Mouse (Mus musculus): ENCODE data around the gene Kcng4. TPM values are rescaled to one million over a fixed set of nuclear protein-coding genes. Genes with fewer than 3 reads are reported as not detected.

Gene Kcng4
- polyA plus RNA-seq, 1 experiment from 2014 or later: 0.55 TPM

DNA sequence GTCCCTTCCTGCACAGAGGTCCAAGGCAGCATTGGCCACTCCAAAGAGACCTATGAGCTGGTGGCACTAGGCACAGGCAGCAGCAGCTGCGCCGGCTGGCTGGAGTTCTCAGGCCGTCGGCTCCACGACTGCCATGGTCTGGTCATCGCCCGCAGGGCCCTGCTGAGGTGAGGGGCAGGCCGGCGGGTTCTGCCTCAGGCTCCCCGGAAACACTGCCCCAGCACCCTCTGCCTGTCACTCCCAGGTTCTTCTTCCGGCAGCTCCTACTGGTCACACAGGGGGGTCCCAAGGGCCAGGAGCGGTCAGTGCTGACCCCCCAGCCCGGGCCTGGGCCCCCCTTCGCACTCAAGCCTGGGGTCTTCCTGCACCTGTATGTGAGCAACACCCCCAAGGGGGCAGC, 20.4 kb downstream of the Kcng4 start:
- Histone ChIP-seq H3K27ac (replicated peaks; ENCODE audit: low read depth, low read length) (no peak overlapping the region), H3K27me3 (ENCODE audit: control insufficient read depth, insufficient read depth, low read length) (no peaks in the 10 kb centered on the region), H3K4me3 (replicated peaks; ENCODE audit: low read depth, low read length) (no peak overlapping the region), H3K9me3 (ENCODE audit: control insufficient read depth, low read length) (no peaks in the 10 kb centered on the region), H3K9ac (replicated peaks; ENCODE audit: low read length) (no peak overlapping the region), H3K4me2 (ENCODE audit: low read length) (no peak overlapping the region), H3K36me3 (ENCODE audit: control insufficient read depth, insufficient read depth, low read length) (no peaks in the 10 kb centered on the region), H3K4me1 (ENCODE audit: control insufficient read depth, insufficient read depth, low read length) (no peaks in the 10 kb centered on the region)
- ATAC-seq (ENCODE audit: low FRiP score, low TSS enrichment) (no peak), DNase-seq (no peak)
- WGBS: 73% methylated on average over 14 of the region's 14 CpGs

DNA sequence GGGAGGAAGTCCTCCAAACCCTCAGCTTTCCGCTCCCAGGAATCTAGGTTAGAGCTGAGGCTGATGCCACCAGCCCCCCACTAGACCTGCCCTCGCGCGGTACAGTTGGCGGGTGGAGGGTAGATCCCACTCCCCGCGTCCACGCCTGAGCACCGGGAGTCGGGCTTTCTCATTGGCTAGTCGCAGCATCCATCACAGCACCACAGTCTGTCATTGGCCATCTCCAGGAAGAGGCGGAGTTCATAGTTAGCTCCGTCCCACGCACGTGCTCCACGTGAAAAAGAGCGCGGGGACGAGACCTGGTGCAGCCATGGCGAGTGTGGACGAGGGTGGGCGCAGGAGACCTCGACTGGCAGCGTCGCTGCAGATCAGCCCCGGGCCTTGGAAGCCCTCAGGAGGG, 23.0 kb downstream of the Kcng4 start, which contains the start of gene Adad2:
Gene Adad2 (plus strand): TSS at position 277 of the 400 bp plus-strand sequence.
- H3K36me3 ChIP-seq (ENCODE audit: control insufficient read depth, insufficient read depth, low read length): no peaks in the 10 kb centered on the region
- no peak within 1 kb of the TSS for H3K27ac ChIP-seq (replicated peaks; ENCODE audit: low read depth, low read length)
- DNase-seq: no peak
- H3K4me1 ChIP-seq (ENCODE audit: control insufficient read depth, insufficient read depth, low read length): no peaks in the 10 kb centered on the region
- WGBS: 85% methylated on average over 26 of the region's 26 CpGs
- no peaks in the 10 kb centered on the region for H3K27me3 ChIP-seq (ENCODE audit: control insufficient read depth, insufficient read depth, low read length)
- H3K9ac ChIP-seq (replicated peaks; ENCODE audit: low read length): no peak within 1 kb of the TSS
- H3K9me3 ChIP-seq (ENCODE audit: control insufficient read depth, low read length): no peaks in the 10 kb centered on the region
- no peak for ATAC-seq (ENCODE audit: low FRiP score, low TSS enrichment)
- H3K4me3 ChIP-seq (replicated peaks; ENCODE audit: low read depth, low read length): no peak within 1 kb of the TSS
- no peak within 1 kb of the TSS for H3K4me2 ChIP-seq (ENCODE audit: low read length)

DNA sequence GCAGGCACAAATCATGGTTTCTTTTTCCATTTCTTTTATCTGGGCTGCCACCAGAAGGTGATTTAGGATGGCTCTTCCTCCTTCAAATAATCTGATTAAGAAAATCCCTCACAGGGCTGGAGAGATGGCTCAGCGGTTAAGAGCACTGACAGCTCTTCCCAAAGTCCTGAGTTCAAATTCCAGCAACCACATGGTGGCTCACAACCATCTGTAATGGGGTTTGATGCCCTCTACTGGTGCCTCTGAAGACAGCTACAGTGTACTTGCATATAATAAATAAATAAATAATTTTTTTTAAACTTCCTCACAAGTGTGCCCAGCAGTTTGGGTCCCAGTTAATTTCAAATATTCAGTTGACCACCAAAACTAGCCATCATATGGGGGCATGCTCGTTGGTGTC, 29.3 kb downstream of the Kcng4 start:
- H3K4me1 ChIP-seq (ENCODE audit: control insufficient read depth, insufficient read depth, low read length): peaks cover 9% of the 10 kb centered on the region
- H3K9me3 ChIP-seq (ENCODE audit: control insufficient read depth, low read length): no peaks in the 10 kb centered on the region
- H3K9ac ChIP-seq (replicated peaks; ENCODE audit: low read length): no peak overlapping the region
- H3K27me3 ChIP-seq (ENCODE audit: control insufficient read depth, insufficient read depth, low read length): no peaks in the 10 kb centered on the region
- DNase-seq: peak; percentile 9
- H3K27ac ChIP-seq (replicated peaks; ENCODE audit: low read depth, low read length): no peak overlapping the region
- H3K4me2 ChIP-seq (ENCODE audit: low read length): no peak overlapping the region
- H3K4me3 ChIP-seq (replicated peaks; ENCODE audit: low read depth, low read length): no peak overlapping the region
- peaks cover 15% of the 10 kb centered on the region for H3K36me3 ChIP-seq (ENCODE audit: control insufficient read depth, insufficient read depth, low read length)
- ATAC-seq (ENCODE audit: low FRiP score, low TSS enrichment): no peak
- 86% methylated on average over 2 of the region's 2 CpGs for WGBS

DNA sequence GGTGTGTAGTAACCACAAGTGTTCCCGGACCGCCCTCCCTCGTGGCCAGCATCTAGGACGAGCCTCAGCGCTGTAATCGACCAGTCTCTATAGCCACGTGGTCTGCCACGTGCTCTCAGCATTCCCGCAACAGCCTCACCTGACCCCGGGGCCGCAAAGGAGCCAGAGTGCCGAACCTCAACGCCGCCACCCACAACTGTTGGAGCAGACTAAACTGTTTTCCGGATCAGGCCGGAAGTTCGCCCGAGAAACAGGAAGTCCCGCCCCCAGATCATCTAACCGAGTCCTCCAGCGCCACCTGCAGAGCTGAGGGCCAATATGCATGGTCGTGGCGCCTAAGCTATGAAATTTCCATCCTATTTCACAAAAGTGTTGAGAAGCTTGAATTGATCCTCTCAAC, 30.5 kb downstream of the Kcng4 start, which contains the start of gene Taf1c:
Gene Taf1c (minus strand): TSS at position 227 of the 400 bp plus-strand sequence.
- Histone ChIP-seq H3K4me3 (replicated peaks; ENCODE audit: low read depth, low read length) (peak within 1 kb of the TSS; percentile 75), H3K27me3 (ENCODE audit: control insufficient read depth, insufficient read depth, low read length) (no peaks in the 10 kb centered on the region), H3K9me3 (ENCODE audit: control insufficient read depth, low read length) (no peaks in the 10 kb centered on the region), H3K36me3 (ENCODE audit: control insufficient read depth, insufficient read depth, low read length) (peaks cover 28% of the 10 kb centered on the region), H3K4me1 (ENCODE audit: control insufficient read depth, insufficient read depth, low read length) (peaks cover 9% of the 10 kb centered on the region), H3K9ac (replicated peaks; ENCODE audit: low read length) (peak within 1 kb of the TSS; percentile 76), H3K4me2 (ENCODE audit: low read length) (peak within 1 kb of the TSS; percentile 89), H3K27ac (replicated peaks; ENCODE audit: low read depth, low read length) (0 out of 2 replicates have a peak within 1 kb of the TSS, but pooled peaks have one; percentile 41)
- ATAC-seq (ENCODE audit: low FRiP score, low TSS enrichment) (peak; percentile 72; the same call in 1 of the 2 replicates), DNase-seq (peak; percentile 98)
- WGBS: under 1% methylated on average over 23 of the region's 23 CpGs

DNA sequence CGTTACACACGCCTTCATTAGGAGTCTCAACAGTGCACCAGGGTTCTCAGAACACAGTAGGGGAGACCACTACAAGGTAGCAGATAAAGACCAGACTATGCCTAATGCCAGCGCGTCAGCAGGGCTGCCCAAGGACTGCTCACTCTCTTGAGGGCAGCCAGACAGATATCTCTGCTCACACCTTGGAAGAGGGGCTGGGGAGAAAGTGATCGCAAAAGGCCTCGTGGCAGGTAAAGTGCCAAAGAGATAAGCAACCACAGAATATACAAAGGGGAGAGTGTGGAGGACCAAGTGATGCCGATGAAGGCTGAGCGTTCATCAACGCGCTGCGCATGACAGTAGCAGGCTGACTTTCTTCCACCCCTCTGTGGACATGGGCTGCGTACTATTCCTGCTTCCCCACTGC, 31.1 kb downstream of the Kcng4 start:
- peak overlapping the region; percentile 89 for H3K4me2 ChIP-seq (ENCODE audit: low read length)
- no peaks in the 10 kb centered on the region for H3K27me3 ChIP-seq (ENCODE audit: control insufficient read depth, insufficient read depth, low read length)
- peak overlapping the region; percentile 76 for H3K9ac ChIP-seq (replicated peaks; ENCODE audit: low read length)
- DNase-seq (no peak), ATAC-seq (ENCODE audit: low FRiP score, low TSS enrichment) (no peak)
- peaks cover 34% of the 10 kb centered on the region for H3K36me3 ChIP-seq (ENCODE audit: control insufficient read depth, insufficient read depth, low read length)
- no peak overlapping the region for H3K27ac ChIP-seq (replicated peaks; ENCODE audit: low read depth, low read length)
- WGBS: 46% methylated on average over 12 of the region's 12 CpGs
- H3K9me3 ChIP-seq (ENCODE audit: control insufficient read depth, low read length): no peaks in the 10 kb centered on the region
- peak overlapping the region; percentile 75 for H3K4me3 ChIP-seq (replicated peaks; ENCODE audit: low read depth, low read length)
- H3K4me1 ChIP-seq (ENCODE audit: control insufficient read depth, insufficient read depth, low read length): peaks cover 9% of the 10 kb centered on the region

DNA sequence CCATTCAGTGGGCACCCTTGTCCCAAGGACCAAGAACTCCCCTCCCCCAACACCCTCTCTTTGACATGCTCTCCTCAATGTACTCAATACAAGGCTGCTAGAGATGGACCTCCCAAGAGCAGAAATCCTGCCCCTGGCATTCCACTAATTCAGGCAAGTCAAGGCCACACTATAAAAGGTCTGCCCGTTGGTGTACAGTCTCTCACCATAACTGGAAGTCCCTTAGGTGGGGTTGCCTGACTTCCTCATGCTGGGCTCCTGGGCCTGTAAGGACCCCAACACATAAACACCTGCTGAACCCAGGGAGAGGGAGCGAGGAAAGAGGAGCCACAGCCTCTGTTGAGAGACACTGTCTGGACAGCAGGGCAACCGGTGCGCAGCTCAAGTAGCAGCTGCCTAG, 31.7 kb downstream of the Kcng4 start:
- Histone ChIP-seq H3K4me2 (ENCODE audit: low read length) (peak overlapping the region; percentile 89), H3K27ac (replicated peaks; ENCODE audit: low read depth, low read length) (no peak overlapping the region), H3K9ac (replicated peaks; ENCODE audit: low read length) (peak overlapping the region; percentile 76), H3K9me3 (ENCODE audit: control insufficient read depth, low read length) (no peaks in the 10 kb centered on the region), H3K4me1 (ENCODE audit: control insufficient read depth, insufficient read depth, low read length) (peaks cover 9% of the 10 kb centered on the region), H3K27me3 (ENCODE audit: control insufficient read depth, insufficient read depth, low read length) (no peaks in the 10 kb centered on the region), H3K4me3 (replicated peaks; ENCODE audit: low read depth, low read length) (peak overlapping the region; percentile 75; the same call in 1 of the 2 replicates), H3K36me3 (ENCODE audit: control insufficient read depth, insufficient read depth, low read length) (peaks cover 40% of the 10 kb centered on the region)
- ATAC-seq (ENCODE audit: low FRiP score, low TSS enrichment) (no peak), DNase-seq (no peak)
- 92% methylated on average over 4 of the region's 4 CpGs for WGBS

DNA sequence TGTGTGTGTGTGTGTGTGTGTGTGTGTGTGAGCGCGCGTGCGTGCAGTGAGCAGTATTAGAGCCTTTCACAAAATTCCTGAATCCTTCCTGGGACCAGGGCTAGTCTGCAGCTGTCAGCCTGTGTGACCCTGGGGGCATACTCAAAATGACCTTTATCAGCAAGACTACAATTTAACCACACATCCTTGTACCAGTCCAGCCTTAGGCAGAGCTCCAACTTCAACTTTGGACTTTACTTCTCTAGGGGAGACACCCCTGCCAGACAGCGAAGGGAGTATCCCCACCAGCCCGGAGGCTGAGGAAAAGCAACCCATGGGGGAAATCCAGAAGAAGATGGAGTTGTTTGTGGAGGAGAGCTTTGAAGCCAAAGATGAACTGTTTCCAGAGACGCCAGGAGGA, 44.0 kb downstream of the Kcng4 start:
- H3K27ac ChIP-seq (replicated peaks; ENCODE audit: low read depth, low read length): no peak overlapping the region
- no peaks in the 10 kb centered on the region for H3K27me3 ChIP-seq (ENCODE audit: control insufficient read depth, insufficient read depth, low read length)
- H3K4me2 ChIP-seq (ENCODE audit: low read length): no peak overlapping the region
- H3K36me3 ChIP-seq (ENCODE audit: control insufficient read depth, insufficient read depth, low read length): peaks cover 6% of the 10 kb centered on the region; the same call in 1 of the 2 replicates
- H3K4me1 ChIP-seq (ENCODE audit: control insufficient read depth, insufficient read depth, low read length): no peaks in the 10 kb centered on the region
- ATAC-seq (ENCODE audit: low FRiP score, low TSS enrichment): no peak
- WGBS: 89% methylated on average over 7 of the region's 7 CpGs
- H3K4me3 ChIP-seq (replicated peaks; ENCODE audit: low read depth, low read length): no peak overlapping the region
- H3K9ac ChIP-seq (replicated peaks; ENCODE audit: low read length): no peak overlapping the region
- H3K9me3 ChIP-seq (ENCODE audit: control insufficient read depth, low read length): no peaks in the 10 kb centered on the region
- no peak for DNase-seq

DNA sequence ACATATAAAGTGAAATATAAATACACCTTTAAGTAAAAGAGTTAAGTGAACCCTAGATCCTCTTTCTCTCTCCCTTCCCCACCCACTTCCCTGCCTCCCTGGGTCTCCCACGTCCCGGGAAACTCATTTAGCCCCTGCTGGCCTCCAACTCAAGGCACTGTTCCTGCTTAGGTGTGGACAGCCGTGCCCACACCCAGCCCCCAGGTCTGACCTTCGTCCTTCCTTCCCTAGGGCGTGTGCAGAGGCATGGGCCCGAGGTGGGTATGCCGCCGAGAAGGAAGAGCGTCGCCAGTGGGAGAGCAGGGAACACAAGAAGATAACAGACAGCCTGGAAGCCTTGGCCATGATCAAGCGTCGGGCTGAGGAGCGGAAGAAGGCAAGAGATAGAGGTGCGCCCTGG, 45.1 kb downstream of the Kcng4 start:
- ATAC-seq (ENCODE audit: low FRiP score, low TSS enrichment) (no peak), DNase-seq (no peak)
- no peaks in the 10 kb centered on the region for H3K9me3 ChIP-seq (ENCODE audit: control insufficient read depth, low read length)
- H3K4me3 ChIP-seq (replicated peaks; ENCODE audit: low read depth, low read length): no peak overlapping the region
- no peak overlapping the region for H3K27ac ChIP-seq (replicated peaks; ENCODE audit: low read depth, low read length)
- no peak overlapping the region for H3K9ac ChIP-seq (replicated peaks; ENCODE audit: low read length)
- no peaks in the 10 kb centered on the region for H3K36me3 ChIP-seq (ENCODE audit: control insufficient read depth, insufficient read depth, low read length)
- WGBS: 87% methylated on average over 14 of the region's 14 CpGs
- H3K27me3 ChIP-seq (ENCODE audit: control insufficient read depth, insufficient read depth, low read length): no peaks in the 10 kb centered on the region
- H3K4me1 ChIP-seq (ENCODE audit: control insufficient read depth, insufficient read depth, low read length): no peaks in the 10 kb centered on the region
- no peak overlapping the region for H3K4me2 ChIP-seq (ENCODE audit: low read length)

DNA sequence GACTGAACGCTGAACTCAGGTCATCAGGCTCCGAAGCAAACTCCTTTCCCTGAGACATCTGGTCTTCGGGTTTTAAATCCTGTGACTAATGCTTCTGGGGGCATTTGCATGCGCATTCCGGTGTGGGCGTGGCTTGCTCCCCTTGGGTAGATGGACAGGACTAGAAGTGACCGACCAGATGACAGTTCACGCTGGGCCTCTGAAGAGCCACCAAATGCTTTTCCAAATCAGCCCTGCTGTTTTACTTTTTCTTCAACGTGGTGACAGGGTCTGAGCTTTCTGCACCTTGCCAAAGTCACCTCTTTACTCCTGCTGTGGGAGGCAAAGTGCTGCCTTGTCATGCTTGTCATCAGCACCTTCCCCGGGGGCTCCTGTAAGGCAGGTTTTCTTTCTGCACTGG, 46.6 kb downstream of the Kcng4 start:
- H3K36me3 ChIP-seq (ENCODE audit: control insufficient read depth, insufficient read depth, low read length): no peaks in the 10 kb centered on the region
- H3K27me3 ChIP-seq (ENCODE audit: control insufficient read depth, insufficient read depth, low read length): no peaks in the 10 kb centered on the region
- no peaks in the 10 kb centered on the region for H3K4me1 ChIP-seq (ENCODE audit: control insufficient read depth, insufficient read depth, low read length)
- no peaks in the 10 kb centered on the region for H3K9me3 ChIP-seq (ENCODE audit: control insufficient read depth, low read length)
- no peak overlapping the region for H3K27ac ChIP-seq (replicated peaks; ENCODE audit: low read depth, low read length)
- 15% methylated on average over 10 of the region's 10 CpGs for WGBS
- peak; percentile 25 for DNase-seq
- H3K4me3 ChIP-seq (replicated peaks; ENCODE audit: low read depth, low read length): no peak overlapping the region
- no peak overlapping the region for H3K4me2 ChIP-seq (ENCODE audit: low read length)
- H3K9ac ChIP-seq (replicated peaks; ENCODE audit: low read length): no peak overlapping the region
- no peak for ATAC-seq (ENCODE audit: low FRiP score, low TSS enrichment)

Data from midbrain, embryonic 14.5 days (tissue).